10 mouse cellular contexts compared by ENCODE assay signal in genomic region chr12:111486455-111486854, GRCm38 (mm10). TPM values are rescaled to one million over a fixed set of nuclear protein-coding genes. Genes with fewer than 3 reads are reported as not detected.
DNase-seq lines count a peak whose midpoint lies in the region; ATAC-seq and TF ChIP-seq lines count a peak whose summit lies in the region.
"Had no signal": no experiment of that assay in that cellular context is flagged by ENCODE, and none has a peak within 500 bp of the region (broad histone marks: within the 10 kb centered on the region; RNA-seq: fewer than 3 reads in every experiment).

No protein-coding gene starts in this region.

- peaks cover 73% of the 10 kb centered on the region for H3K27me3 ChIP-seq in heart, embryonic 15.5 days
- peaks cover 90% of the 10 kb centered on the region for H3K27me3 ChIP-seq in liver, embryonic 15.5 days

- no peak for DNase-seq in heart, adult 18-20 months
- DNase-seq in ES-E14 (ENCODE audit: low read depth, low spot score): no peak
- DNase-seq in heart, postnatal 10 days: peak; percentile 19 to 36
- no peak for DNase-seq in spleen, postnatal 14 days (ENCODE audit: low spot score in 2 of 2)
- no peak for DNase-seq in natural killer cell, adult 2 months (ENCODE audit: low spot score in 2 of 2)
- DNase-seq in left cerebral cortex, postnatal 4 days: no peak
- DNase-seq: cerebellum, adult 11 months had no signal

- no peaks in the 10 kb centered on the region for H3K9me3 ChIP-seq in heart, embryonic 15.5 days (replicated peaks)
- H3K9me3 ChIP-seq in ES-E14 (ENCODE audit: control insufficient read depth, insufficient read depth, low read depth, low read length): no peaks in the 10 kb centered on the region
- H3K9me3 ChIP-seq in liver, embryonic 15.5 days (replicated peaks): no peaks in the 10 kb centered on the region

- H3K4me3 ChIP-seq in heart, embryonic 15.5 days: peak overlapping the region; percentile 53
- H3K4me3 ChIP-seq in ES-E14 (ENCODE audit: insufficient read depth in 1 of 2, low read depth in 1 of 2, low read length in 2 of 2, poor library complexity in 1 of 2, severe bottlenecking in 1 of 2): peak overlapping the region; percentile 55 to 68; a peak in 3 of 4 replicates
- no peak overlapping the region for H3K4me3 ChIP-seq in liver, embryonic 15.5 days (replicated peaks)

- 10% methylated on average over 12 of the region's 12 CpGs for WGBS in heart, embryonic 15.5 days
- WGBS in liver, embryonic 15.5 days (ENCODE audit: insufficient replicate concordance): 9% methylated on average over 12 of the region's 12 CpGs

- in situ Hi-C loops in ES-E14 (cut with MboI; ENCODE audit: low sequenced_read_pairs in 2 of 2, unreplicated experiment in 2 of 2): no loop called here

- H3K4me1 ChIP-seq in heart, embryonic 15.5 days (replicated peaks): peaks cover 19% of the 10 kb centered on the region
- H3K4me1 ChIP-seq in ES-E14 (ENCODE audit: control insufficient read depth in 2 of 2, insufficient read depth in 2 of 2, low read length in 2 of 2, poor library complexity in 1 of 2): peaks cover 0 to 2% of the 10 kb centered on the region in 2 experiments; a peak in 1 of 4 replicates
- H3K4me1 ChIP-seq in liver, embryonic 15.5 days (replicated peaks): peaks cover 16% of the 10 kb centered on the region

- H3K36me3 ChIP-seq in heart, embryonic 15.5 days: no peaks in the 10 kb centered on the region
- no peaks in the 10 kb centered on the region for H3K36me3 ChIP-seq in ES-E14 (ENCODE audit: control insufficient read depth, insufficient read depth, low read length, poor library complexity, severe bottlenecking)
- H3K36me3 ChIP-seq in liver, embryonic 15.5 days (replicated peaks): no peaks in the 10 kb centered on the region

- H3K4me2 ChIP-seq in heart, embryonic 15.5 days: peak overlapping the region; percentile 88
- H3K4me2 ChIP-seq in liver, embryonic 15.5 days: peak overlapping the region; percentile 62; the same call in 1 of the 2 replicates

- ATAC-seq in heart, embryonic 15.5 days (replicated peaks; ENCODE audit: insufficient number of reproducible peaks, insufficient read depth, low FRiP score, low read depth): no peak
- no peak for ATAC-seq in liver, embryonic 15.5 days (ENCODE audit: insufficient read depth)

- intact Hi-C loops in heart, postnatal 10 days (cut with DNase I): no loop called here
- intact Hi-C loops in left cerebral cortex, postnatal 4 days (cut with DNase I): no loop called here

- no peak overlapping the region for H3K27ac ChIP-seq in heart, embryonic 15.5 days
- H3K27ac ChIP-seq in ES-E14 (ENCODE audit: insufficient read depth, low read depth, low read length, poor library complexity, severe bottlenecking): no peak overlapping the region
- no peak overlapping the region for H3K27ac ChIP-seq in liver, embryonic 15.5 days (replicated peaks)

- no peak overlapping the region for H3K9ac ChIP-seq in heart, embryonic 15.5 days
- peak overlapping the region; percentile 62; the same call in 1 of the 2 replicates for H3K9ac ChIP-seq in ES-E14 (ENCODE audit: insufficient read depth, low read depth, low read length, poor library complexity, severe bottlenecking)
- no peak overlapping the region for H3K9ac ChIP-seq in liver, embryonic 15.5 days

TF ChIP-seq in ES-E14, 5 proteins besides CTCF, POLR2A, EP300 and RAD21:
- TF ChIP-seq ZNF384 (IDR thresholded peaks at IDR 0.05; ENCODE audit: low read depth, low read length) (no peak), ZC3H11A (IDR thresholded peaks at IDR 0.05; ENCODE audit: borderline replicate concordance, low read depth, low read length) (no peak), HCFC1 (IDR thresholded peaks at IDR 0.05; ENCODE audit: borderline replicate concordance, insufficient read depth, low read length) (no peak), MAFK (IDR thresholded peaks at IDR 0.05; ENCODE audit: insufficient read depth, low read depth, low read length) (no peak), CHD2 (IDR thresholded peaks at IDR 0.05; ENCODE audit: low read depth, low read length) (no peak)

RNA-seq across cellular contexts. Expression of gene Gm266, which starts 0.8 kb away (rescaled TPM):
- polyA plus RNA-seq in heart, embryonic 15.5 days (2015; fragmentation: Nextera tagmentation; extraction: Ambion mirVana): 2.0 and 5.2 TPM in 2 replicates
- total RNA-seq in heart, adult 18-20 months (2021): not detected
- total RNA-seq in ES-E14 (2012; rRNA removed): 0.62 and 0.90 TPM in 2 replicates
- 1 to 10 TPM; 2.2 to 2.4 TPM for total RNA-seq in heart, postnatal 10 days (2021)
- polyA plus RNA-seq in liver, embryonic 15.5 days (2015; fragmentation: Nextera tagmentation; extraction: Ambion mirVana): 0.56 and 0.62 TPM in 2 replicates
- 1 to 10 TPM; 2.2 to 2.8 TPM for total RNA-seq in left cerebral cortex, postnatal 4 days (2021)
- total RNA-seq: hematopoietic stem cell, adult 5-6 weeks had no signal

RNA-seq across cellular contexts. Expression of gene Tnfaip2, which starts 44.2 kb away (rescaled TPM):
- 4.8 and 8.1 TPM in 2 replicates for polyA plus RNA-seq in heart, embryonic 15.5 days (2015; fragmentation: Nextera tagmentation; extraction: Ambion mirVana)
- total RNA-seq in heart, adult 18-20 months (2021): 10 to 100 TPM; 45.1 to 52.6 TPM
- total RNA-seq in ES-E14 (2012; rRNA removed): 1.0 and 4.1 TPM in 2 replicates
- total RNA-seq in heart, postnatal 10 days (2021): 10 to 100 TPM; 28.9 to 41.2 TPM
- 70.3 and 79.5 TPM in 2 replicates for polyA plus RNA-seq in liver, embryonic 15.5 days (2015; fragmentation: Nextera tagmentation; extraction: Ambion mirVana)
- under 1 TPM; 0.38 to 0.50 TPM for total RNA-seq in left cerebral cortex, postnatal 4 days (2021)

RNA-seq across cellular contexts. Expression of gene Eif5, which starts 51.4 kb away (rescaled TPM):
- polyA plus RNA-seq in heart, embryonic 15.5 days (2015; fragmentation: Nextera tagmentation; extraction: Ambion mirVana): 372 and 404 TPM in 2 replicates
- total RNA-seq in heart, adult 18-20 months (2021): 100 to 1,000 TPM; 170 to 186 TPM
- total RNA-seq in ES-E14 (2012; rRNA removed): 269 and 331 TPM in 2 replicates
- 100 to 1,000 TPM; 196 to 199 TPM for total RNA-seq in heart, postnatal 10 days (2021)
- 499 and 578 TPM in 2 replicates for polyA plus RNA-seq in liver, embryonic 15.5 days (2015; fragmentation: Nextera tagmentation; extraction: Ambion mirVana)
- 100 to 1,000 TPM; 270 to 278 TPM for total RNA-seq in left cerebral cortex, postnatal 4 days (2021)

Comparison
In these comparisons a context has a peak if more than half of its experiments do, and no peak if none do; other contexts are left out.
1. DNase-seq: peak in heart, postnatal 10 days (2 of 2); none in heart, adult 18-20 months (0 of 2), ES-E14 (single experiment), spleen, postnatal 14 days (0 of 2), natural killer cell, adult 2 months (0 of 2) and left cerebral cortex, postnatal 4 days (single experiment).